Mouse (Mus musculus): ENCODE measurements around the gene Mycbpap. TPM values are rescaled to one million over a fixed set of nuclear protein-coding genes. Genes with fewer than 3 reads are reported as not detected.

Gene Mycbpap
- total and polyA plus RNA-seq, 3 experiments = 0.08 to 3.1 (median 1.1) TPM

DNA sequence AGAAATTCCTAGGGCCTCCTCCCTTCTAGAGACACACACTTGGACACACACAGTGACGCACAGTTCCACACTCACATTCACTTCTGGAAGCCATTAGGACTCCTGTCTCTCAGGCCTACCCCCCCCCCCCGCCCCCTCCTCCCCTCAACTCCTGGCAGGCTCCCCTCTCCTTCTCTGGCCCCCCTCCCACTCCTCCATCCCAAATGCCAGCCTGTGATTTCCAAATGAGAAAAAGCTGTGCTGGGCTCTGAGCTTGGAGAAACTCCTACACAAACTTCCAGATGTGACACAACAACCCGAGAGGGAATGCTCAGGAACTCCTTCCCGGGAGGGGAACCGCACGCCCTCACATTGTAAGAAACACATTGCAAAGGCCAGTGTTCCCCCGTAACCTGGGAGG is 51.2 kb downstream of the Mycbpap start:
- Histone ChIP-seq H3K4me1 (ENCODE audit: control insufficient read depth in 1 of 2, insufficient read depth in 2 of 2) (peaks cover 12 to 70% of the 10 kb centered on the region in 2 experiments), H3K79me2 (replicated peaks; ENCODE audit: control insufficient read depth, extremely low read depth, insufficient read depth, poor library complexity, severe bottlenecking) (no peaks in the 10 kb centered on the region), H3K36me3 (replicated peaks in 1 of 2; ENCODE audit: control insufficient read depth in 1 of 2, insufficient read depth in 1 of 2, low read length in 1 of 2) (no peaks in the 10 kb centered on the region), H3K9me3 (replicated peaks; ENCODE audit: low read length) (no peaks in the 10 kb centered on the region), H3K4me3 (replicated peaks in 1 of 3; ENCODE audit: low read depth in 2 of 3, low read length in 2 of 3, poor library complexity in 1 of 3) (no peak overlapping the region), H3K27me3 (replicated peaks) (peaks cover 43% of the 10 kb centered on the region), H3K9ac (ENCODE audit: insufficient read depth, low read depth) (no peak overlapping the region), H3K27ac (ENCODE audit: insufficient read depth, low read depth) (no peak overlapping the region), H3K4me2 (ENCODE audit: insufficient read depth, low read depth, poor library complexity, severe bottlenecking) (no peak overlapping the region)
- dilution Hi-C loops (cut with MboI; ENCODE audit: extremely low pct_ligation_motif_present, extremely low pct_unique_long_range_greater_than_20kb, low sequenced_read_pairs) = no loop called here
- no peak for TF ChIP-seq MEF2A (IDR thresholded peaks at IDR 0.05; ENCODE audit: borderline replicate concordance, low read depth, low read length)
- TF ChIP-seq MAFK (IDR thresholded peaks at IDR 0.05; ENCODE audit: insufficient replicate concordance, low read length) = no peak
- no peak for TF ChIP-seq USF1 (IDR thresholded peaks at IDR 0.05; ENCODE audit: low read depth, low read length)
- TF ChIP-seq MAX (IDR thresholded peaks at IDR 0.05; ENCODE audit: low read length) = no peak
- in situ Hi-C loops (cut with MboI; ENCODE audit: low pct_ligation_motif_present, low pct_unique_long_range_greater_than_20kb, low sequenced_read_pairs) = no loop called here
- DNase-seq (ENCODE audit: extremely low read depth) = no peak

DNA sequence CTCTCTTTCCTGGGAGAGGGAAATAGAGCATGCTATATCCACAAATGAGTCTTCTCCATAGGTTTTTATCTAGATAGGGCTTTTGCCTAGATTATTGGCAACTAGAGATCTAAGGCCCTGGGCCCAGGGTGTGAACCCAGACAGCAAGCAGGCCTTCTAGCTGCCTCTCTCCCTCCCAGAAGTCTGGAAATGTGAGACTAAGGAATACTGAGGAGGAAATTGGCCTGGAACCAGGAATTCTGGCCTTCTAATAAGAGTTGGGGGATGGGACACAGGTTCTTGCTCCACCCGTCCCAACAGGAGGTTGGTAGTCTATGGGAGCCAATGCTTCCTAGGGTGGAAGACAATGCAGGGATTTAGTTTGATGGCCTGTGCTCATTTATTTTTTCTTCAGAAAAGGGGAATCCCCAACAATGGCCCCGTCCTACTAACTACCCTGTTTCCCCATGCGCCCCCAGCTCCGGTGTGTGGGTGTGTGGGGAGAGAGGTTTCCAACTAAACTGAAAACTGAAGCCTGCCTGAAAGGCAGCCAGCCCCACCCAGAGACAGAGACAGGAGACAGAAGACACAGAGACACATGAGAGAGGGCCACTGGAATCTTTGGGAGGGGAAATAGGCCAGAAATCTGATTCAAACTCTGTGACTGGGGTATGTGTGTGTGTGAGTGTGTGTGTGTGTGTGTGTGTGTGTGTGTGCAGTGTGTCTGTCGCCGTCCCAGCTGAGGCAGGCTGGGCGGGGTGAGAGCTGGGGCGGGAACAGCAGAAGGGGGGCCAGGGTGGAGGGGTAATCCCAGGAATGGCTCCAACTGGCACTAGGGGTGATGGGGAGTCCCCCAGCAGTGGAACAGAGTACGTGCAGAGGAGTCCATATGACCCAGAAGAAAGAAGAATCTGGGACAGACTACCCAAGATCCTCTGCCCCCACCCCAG is 52.1 kb downstream of the Mycbpap start:
- TF ChIP-seq ZNF384 (IDR thresholded peaks at IDR 0.05; ENCODE audit: low read depth, low read length) = peak; percentile 14; the same call in 1 of the 2 replicates
- TF ChIP-seq CTCF (conservative IDR thresholded peaks at IDR 0.05 in 1 of 2, IDR thresholded peaks at IDR 0.05 in 1 of 2; ENCODE audit: low read depth in 2 of 2, low read length in 2 of 2) = 0 out of 4 replicates have a peak, but pooled peaks of 1 of the 2 experiments have one; percentile 2
- TF ChIP-seq MAX (IDR thresholded peaks at IDR 0.05; ENCODE audit: low read length) = no peak
- TF ChIP-seq MAZ (IDR thresholded peaks at IDR 0.05; ENCODE audit: low read depth, low read length) = 0 out of 2 replicates have a peak, but pooled peaks have one; percentile 45
- TF ChIP-seq ETS1 (conservative IDR thresholded peaks at IDR 0.05; ENCODE audit: low read depth, low read length) = 0 out of 2 replicates have a peak, but pooled peaks have one; percentile 6
- no peaks in the 10 kb centered on the region for H3K36me3 ChIP-seq (replicated peaks in 1 of 2; ENCODE audit: control insufficient read depth in 1 of 2, insufficient read depth in 1 of 2, low read length in 1 of 2)
- no peak for DNase-seq (ENCODE audit: extremely low read depth)
- in situ Hi-C loops (cut with MboI; ENCODE audit: low pct_ligation_motif_present, low pct_unique_long_range_greater_than_20kb, low sequenced_read_pairs) (no loop called here), dilution Hi-C loops (cut with MboI; ENCODE audit: extremely low pct_ligation_motif_present, extremely low pct_unique_long_range_greater_than_20kb, low sequenced_read_pairs) (no loop called here)
- H3K4me3 ChIP-seq (replicated peaks in 1 of 3; ENCODE audit: low read depth in 2 of 3, low read length in 2 of 3, poor library complexity in 1 of 3) = no peak overlapping the region
- peaks cover 33% of the 10 kb centered on the region for H3K27me3 ChIP-seq (replicated peaks)
- H3K4me2 ChIP-seq (ENCODE audit: insufficient read depth, low read depth, poor library complexity, severe bottlenecking) = peak overlapping the region; percentile 3; the same call in 1 of the 2 replicates
- no peaks in the 10 kb centered on the region for H3K9me3 ChIP-seq (replicated peaks; ENCODE audit: low read length)
- no peak overlapping the region for H3K9ac ChIP-seq (ENCODE audit: insufficient read depth, low read depth)
- peaks cover 12 to 61% of the 10 kb centered on the region in 2 experiments for H3K4me1 ChIP-seq (ENCODE audit: control insufficient read depth in 1 of 2, insufficient read depth in 2 of 2)
- H3K79me2 ChIP-seq (replicated peaks; ENCODE audit: control insufficient read depth, extremely low read depth, insufficient read depth, poor library complexity, severe bottlenecking) = no peaks in the 10 kb centered on the region
- no peak overlapping the region for H3K27ac ChIP-seq (ENCODE audit: insufficient read depth, low read depth)

DNA sequence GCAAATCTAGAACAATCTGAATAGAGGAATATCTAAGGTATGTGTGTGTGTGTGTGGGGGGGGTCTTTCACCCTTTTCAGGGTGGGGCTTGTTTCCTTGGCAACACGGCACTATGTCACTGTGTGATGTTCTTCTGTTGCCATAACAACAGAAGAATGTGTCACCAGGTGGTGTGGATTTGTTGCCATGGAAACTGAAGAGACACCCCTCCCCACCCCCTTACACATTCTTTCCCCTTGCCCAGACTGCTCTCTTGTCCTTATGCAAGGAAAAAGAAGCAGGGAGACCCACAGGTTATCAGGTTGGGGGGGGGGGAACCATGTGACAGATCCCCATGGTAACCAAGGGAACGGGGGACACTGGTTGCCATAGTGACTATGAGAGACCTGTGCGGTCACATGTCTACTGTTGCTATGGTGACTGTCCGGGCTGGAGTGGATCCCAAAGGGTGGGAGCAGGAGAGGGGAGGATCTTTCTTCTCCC is 52.9 kb downstream of the Mycbpap start:
- Histone ChIP-seq H3K9me3 (replicated peaks; ENCODE audit: low read length) (no peaks in the 10 kb centered on the region), H3K4me1 (ENCODE audit: control insufficient read depth in 1 of 2, insufficient read depth in 2 of 2) (peaks cover 12 to 58% of the 10 kb centered on the region in 2 experiments), H3K36me3 (replicated peaks in 1 of 2; ENCODE audit: control insufficient read depth in 1 of 2, insufficient read depth in 1 of 2, low read length in 1 of 2) (no peaks in the 10 kb centered on the region), H3K27ac (ENCODE audit: insufficient read depth, low read depth) (no peak overlapping the region), H3K27me3 (replicated peaks) (peaks cover 31% of the 10 kb centered on the region), H3K9ac (ENCODE audit: insufficient read depth, low read depth) (no peak overlapping the region), H3K79me2 (replicated peaks; ENCODE audit: control insufficient read depth, extremely low read depth, insufficient read depth, poor library complexity, severe bottlenecking) (no peaks in the 10 kb centered on the region), H3K4me2 (ENCODE audit: insufficient read depth, low read depth, poor library complexity, severe bottlenecking) (no peak overlapping the region), H3K4me3 (replicated peaks in 1 of 3; ENCODE audit: low read depth in 2 of 3, low read length in 2 of 3, poor library complexity in 1 of 3) (no peak overlapping the region)
- DNase-seq (ENCODE audit: extremely low read depth) = no peak
- in situ Hi-C loops (cut with MboI; ENCODE audit: low pct_ligation_motif_present, low pct_unique_long_range_greater_than_20kb, low sequenced_read_pairs) (no loop called here), dilution Hi-C loops (cut with MboI; ENCODE audit: extremely low pct_ligation_motif_present, extremely low pct_unique_long_range_greater_than_20kb, low sequenced_read_pairs) (no loop called here)
- TF ChIP-seq JUN (IDR thresholded peaks at IDR 0.05; ENCODE audit: insufficient read depth, low read depth, low read length) (no peak), TCF12 (IDR thresholded peaks at IDR 0.05; ENCODE audit: low read depth, low read length) (no peak), BHLHE40 (IDR thresholded peaks at IDR 0.05; ENCODE audit: low read depth, low read length) (no peak), RCOR1 (conservative IDR thresholded peaks at IDR 0.05; ENCODE audit: low read depth, low read length) (no peak), TBP (conservative IDR thresholded peaks at IDR 0.05; ENCODE audit: low read depth, low read length) (no peak), ELF1 (IDR thresholded peaks at IDR 0.05; ENCODE audit: low read depth, low read length) (no peak), GABPA (IDR thresholded peaks at IDR 0.05; ENCODE audit: insufficient replicate concordance, low read depth, low read length) (no peak)

Measured in CH12.LX (cell line).